Mouse (Mus musculus) naive thymus-derived CD4-positive, alpha-beta T cell, adult 5 months (primary cell): Measurements from ENCODE around the gene Nptn. TPM values are rescaled to one million over a fixed set of nuclear protein-coding genes. Genes with fewer than 3 reads are reported as not detected.

Experiments
- polyA plus RNA-seq: library from polyadenylated mRNA; unstranded; fragments of 100-300 nt; shearing (Covaris generic); gene quantifications from one replicate; pipeline ENCODE4 v1.2.1, GENCODE M21; 2017

Nptn gene
- 62.9 TPM for polyA plus RNA-seq

GRCm38 (mm10) chr9:58581958-58582540 is at the start of gene Nptn:
TSS of gene Nptn (plus strand) at chr9:58582240.

GRCm38 (mm10) chr9:58554908-58555684 is 26.9 kb upstream of the Nptn start, which contains the start of gene Cd276:
TSS of gene Cd276 (minus strand) at chr9:58555437.

Other genes with a start within 250 kb of the Nptn start
- gene Tbc1d21, start 211.8 kb upstream of the Nptn start, polyA plus RNA-seq = not detected
- not detected for gene Insyn1, start 93.6 kb upstream of the Nptn start, polyA plus RNA-seq
- gene Cd276, start 26.8 kb upstream of the Nptn start, polyA plus RNA-seq = not detected
- 0.75 TPM for gene Rec114, start 161.7 kb downstream of the Nptn start, polyA plus RNA-seq
- gene Hcn4, start 241.2 kb downstream of the Nptn start, polyA plus RNA-seq = not detected